Mouse (Mus musculus): ENCODE results near the gene Eif2ak3. TPM values are rescaled to one million over a fixed set of nuclear protein-coding genes. Genes with fewer than 3 reads are reported as not detected.
A peak's percentile ranks its signal among the peaks of the same experiment; 100 is the strongest.

Eif2ak3 gene
- polyA plus RNA-seq, 1 experiment from 2014 or later: 12.5 TPM

- Histone ChIP-seq H3K36me3 (no peaks in the 10 kb centered on the region), H3K9ac (no peak overlapping the region), H3K9me3 (replicated peaks) (no peaks in the 10 kb centered on the region), H3K27ac (no peak overlapping the region), H3K27me3 (no peaks in the 10 kb centered on the region), H3K4me3 (replicated peaks) (no peak overlapping the region), H3K4me1 (0 out of 2 replicates have a peak, but pooled peaks cover 3% of the 10 kb centered on the region), H3K4me2 (no peak overlapping the region)
- no peak for ATAC-seq (replicated peaks; ENCODE audit: low FRiP score)
- 70% methylated on average over 14 of the region's 14 CpGs for WGBS
These were observed 27.2 kb downstream of the Eif2ak3 start for GRCm38 (mm10) chr6:70871511-70871980.

- H3K27ac ChIP-seq: no peak overlapping the region
- no peak overlapping the region for H3K4me2 ChIP-seq
- H3K36me3 ChIP-seq: peaks cover 5% of the 10 kb centered on the region; the same call in 1 of the 2 replicates
- H3K27me3 ChIP-seq: no peaks in the 10 kb centered on the region
- ATAC-seq (replicated peaks; ENCODE audit: low FRiP score): peak; percentile 54; the same call in 1 of the 2 replicates
- H3K9me3 ChIP-seq (replicated peaks): no peaks in the 10 kb centered on the region
- H3K4me3 ChIP-seq (replicated peaks): no peak overlapping the region
- 70% methylated on average over 10 of the region's 10 CpGs for WGBS
- H3K9ac ChIP-seq: no peak overlapping the region
- H3K4me1 ChIP-seq: 0 out of 2 replicates have a peak, but pooled peaks cover 3% of the 10 kb centered on the region
These were observed 27.8 kb downstream of the Eif2ak3 start for GRCm38 (mm10) chr6:70872128-70872527.

- Histone ChIP-seq H3K36me3 (peaks cover 5% of the 10 kb centered on the region; the same call in 1 of the 2 replicates), H3K4me2 (no peak overlapping the region), H3K4me1 (0 out of 2 replicates have a peak, but pooled peaks cover 3% of the 10 kb centered on the region), H3K27ac (no peak overlapping the region), H3K9ac (no peak overlapping the region), H3K9me3 (replicated peaks) (no peaks in the 10 kb centered on the region), H3K27me3 (no peaks in the 10 kb centered on the region), H3K4me3 (replicated peaks) (no peak overlapping the region)
- 79% methylated on average over 7 of the region's 7 CpGs for WGBS
- no peak for ATAC-seq (replicated peaks; ENCODE audit: low FRiP score)
These were observed 28.3 kb downstream of the Eif2ak3 start for GRCm38 (mm10) chr6:70872570-70872969.

GRCm38 (mm10) chr6:70874035-70874775, 29.9 kb downstream of the Eif2ak3 start:
- no peaks in the 10 kb centered on the region for H3K27me3 ChIP-seq
- WGBS: 79% methylated on average over 5 of the region's 5 CpGs
- no peak overlapping the region for H3K27ac ChIP-seq
- no peak for ATAC-seq (replicated peaks; ENCODE audit: low FRiP score)
- 0 out of 2 replicates have a peak, but pooled peaks cover 3% of the 10 kb centered on the region for H3K4me1 ChIP-seq
- no peak overlapping the region for H3K9ac ChIP-seq
- no peaks in the 10 kb centered on the region for H3K9me3 ChIP-seq (replicated peaks)
- H3K36me3 ChIP-seq: peaks cover 11% of the 10 kb centered on the region
- H3K4me2 ChIP-seq: no peak overlapping the region
- H3K4me3 ChIP-seq (replicated peaks): no peak overlapping the region

- Histone ChIP-seq H3K4me1 (0 out of 2 replicates have a peak, but pooled peaks cover 3% of the 10 kb centered on the region), H3K36me3 (peaks cover 19% of the 10 kb centered on the region), H3K4me2 (no peak overlapping the region), H3K4me3 (replicated peaks) (no peak overlapping the region), H3K9me3 (replicated peaks) (no peaks in the 10 kb centered on the region), H3K27ac (no peak overlapping the region), H3K27me3 (no peaks in the 10 kb centered on the region), H3K9ac (no peak overlapping the region)
- 97% methylated on average over 1 of the region's 1 CpGs for WGBS
- ATAC-seq (replicated peaks; ENCODE audit: low FRiP score): no peak
These were observed 30.7 kb downstream of the Eif2ak3 start for GRCm38 (mm10) chr6:70875017-70875416.

GRCm38 (mm10) chr6:70880714-70881304, 36.5 kb downstream of the Eif2ak3 start:
- no peak overlapping the region for H3K9ac ChIP-seq
- peaks cover 64% of the 10 kb centered on the region for H3K36me3 ChIP-seq
- H3K27me3 ChIP-seq: no peaks in the 10 kb centered on the region
- ATAC-seq (replicated peaks; ENCODE audit: low FRiP score): peak; percentile 29; the same call in 1 of the 2 replicates
- no peak overlapping the region for H3K27ac ChIP-seq
- H3K4me2 ChIP-seq: no peak overlapping the region
- no peaks in the 10 kb centered on the region for H3K4me1 ChIP-seq
- no peaks in the 10 kb centered on the region for H3K9me3 ChIP-seq (replicated peaks)
- no peak overlapping the region for H3K4me3 ChIP-seq (replicated peaks)
- 16% methylated on average over 5 of the region's 5 CpGs for WGBS

- H3K27ac ChIP-seq: no peak overlapping the region
- peaks cover 97% of the 10 kb centered on the region for H3K36me3 ChIP-seq
- no peak overlapping the region for H3K4me2 ChIP-seq
- no peak overlapping the region for H3K4me3 ChIP-seq (replicated peaks)
- no peaks in the 10 kb centered on the region for H3K27me3 ChIP-seq
- H3K9me3 ChIP-seq (replicated peaks): no peaks in the 10 kb centered on the region
- no peak overlapping the region for H3K9ac ChIP-seq
- 92% methylated on average over 11 of the region's 11 CpGs for WGBS
- no peaks in the 10 kb centered on the region for H3K4me1 ChIP-seq
- no peak for ATAC-seq (replicated peaks; ENCODE audit: low FRiP score)
These were observed 43.7 kb downstream of the Eif2ak3 start for GRCm38 (mm10) chr6:70887993-70888392.

GRCm38 (mm10) chr6:70898166-70898565, 53.9 kb downstream of the Eif2ak3 start:
- WGBS: 71% methylated on average over 6 of the region's 6 CpGs
- no peak overlapping the region for H3K27ac ChIP-seq
- no peak for ATAC-seq (replicated peaks; ENCODE audit: low FRiP score)
- peaks cover 82% of the 10 kb centered on the region for H3K36me3 ChIP-seq
- no peak overlapping the region for H3K9ac ChIP-seq
- no peaks in the 10 kb centered on the region for H3K9me3 ChIP-seq (replicated peaks)
- H3K4me3 ChIP-seq (replicated peaks): no peak overlapping the region
- no peak overlapping the region for H3K4me2 ChIP-seq
- no peaks in the 10 kb centered on the region for H3K4me1 ChIP-seq
- no peaks in the 10 kb centered on the region for H3K27me3 ChIP-seq

- Histone ChIP-seq H3K9me3 (replicated peaks) (no peaks in the 10 kb centered on the region), H3K27me3 (no peaks in the 10 kb centered on the region), H3K4me3 (replicated peaks) (no peak overlapping the region), H3K9ac (no peak overlapping the region), H3K36me3 (peaks cover 78% of the 10 kb centered on the region), H3K4me2 (no peak overlapping the region), H3K4me1 (no peaks in the 10 kb centered on the region), H3K27ac (peak overlapping the region; percentile 4; the same call in 1 of the 2 replicates)
- ATAC-seq (replicated peaks; ENCODE audit: low FRiP score): no peak
- 44% methylated on average over 8 of the region's 8 CpGs for WGBS
These were observed 55.3 kb downstream of the Eif2ak3 start for GRCm38 (mm10) chr6:70899594-70900003.

GRCm38 (mm10) chr6:70903689-70904088, 59.4 kb downstream of the Eif2ak3 start:
- Histone ChIP-seq H3K9me3 (replicated peaks) (no peaks in the 10 kb centered on the region), H3K36me3 (peaks cover 53% of the 10 kb centered on the region), H3K4me1 (no peaks in the 10 kb centered on the region), H3K9ac (no peak overlapping the region), H3K27ac (no peak overlapping the region), H3K27me3 (no peaks in the 10 kb centered on the region), H3K4me2 (no peak overlapping the region), H3K4me3 (replicated peaks) (no peak overlapping the region)
- ATAC-seq (replicated peaks; ENCODE audit: low FRiP score): no peak
- 92% methylated on average over 5 of the region's 5 CpGs for WGBS

- Histone ChIP-seq H3K9me3 (replicated peaks) (no peaks in the 10 kb centered on the region), H3K27me3 (peaks cover 20% of the 10 kb centered on the region; the same call in 1 of the 2 replicates), H3K36me3 (peaks cover 12% of the 10 kb centered on the region), H3K27ac (no peak overlapping the region), H3K4me2 (no peak overlapping the region), H3K4me1 (peaks cover 11% of the 10 kb centered on the region; the same call in 1 of the 2 replicates), H3K9ac (no peak overlapping the region), H3K4me3 (replicated peaks) (no peak overlapping the region)
- ATAC-seq (replicated peaks; ENCODE audit: low FRiP score): no peak
- 91% methylated on average over 7 of the region's 7 CpGs for WGBS
These were observed 65.3 kb downstream of the Eif2ak3 start for GRCm38 (mm10) chr6:70909572-70909971.

GRCm38 (mm10) chr6:70910285-70910684, 66.0 kb downstream of the Eif2ak3 start:
- peaks cover 20% of the 10 kb centered on the region; the same call in 1 of the 2 replicates for H3K27me3 ChIP-seq
- ATAC-seq (replicated peaks; ENCODE audit: low FRiP score): no peak
- no peak overlapping the region for H3K27ac ChIP-seq
- H3K4me2 ChIP-seq: no peak overlapping the region
- peaks cover 11% of the 10 kb centered on the region; the same call in 1 of the 2 replicates for H3K4me1 ChIP-seq
- peaks cover 9% of the 10 kb centered on the region for H3K36me3 ChIP-seq
- 69% methylated on average over 4 of the region's 4 CpGs for WGBS
- no peak overlapping the region for H3K9ac ChIP-seq
- no peaks in the 10 kb centered on the region for H3K9me3 ChIP-seq (replicated peaks)
- no peak overlapping the region for H3K4me3 ChIP-seq (replicated peaks)
